Mouse (Mus musculus) fat pad, adult 2 months (tissue): Measurements from ENCODE around the gene Fads2.
A peak's percentile ranks its signal among the peaks of the same experiment; 100 is the strongest.

ENCODE experiments used
- DNase-seq: peaks from one replicate; pipeline ENCODE4 v3.0.0-alpha.2; 2011; ENCODE audit warnings: low read depth, low spot score; ENCODE audit errors: extremely low read depth

Fads2 gene

DNA sequence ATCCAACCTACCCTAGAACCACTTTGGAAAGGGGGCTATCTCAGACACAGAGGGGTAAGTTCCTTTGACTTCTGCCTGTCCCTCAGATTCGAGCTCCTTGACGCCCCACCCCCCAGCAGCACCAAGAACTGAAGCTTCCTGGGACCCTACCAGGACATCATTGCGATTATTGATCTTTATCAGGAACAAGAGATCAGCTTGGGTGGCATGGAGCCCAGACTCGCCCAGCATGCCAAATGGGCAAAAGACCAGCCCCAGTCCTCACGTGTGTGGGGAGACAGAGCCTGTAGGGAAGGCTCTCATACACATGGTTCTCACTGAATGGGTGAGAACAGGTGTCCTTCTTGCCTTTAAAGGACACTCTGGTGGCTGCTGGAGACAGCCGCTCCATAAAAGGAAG lies 2.7 kb upstream of the Fads2 start:
- no peak for DNase-seq

DNA sequence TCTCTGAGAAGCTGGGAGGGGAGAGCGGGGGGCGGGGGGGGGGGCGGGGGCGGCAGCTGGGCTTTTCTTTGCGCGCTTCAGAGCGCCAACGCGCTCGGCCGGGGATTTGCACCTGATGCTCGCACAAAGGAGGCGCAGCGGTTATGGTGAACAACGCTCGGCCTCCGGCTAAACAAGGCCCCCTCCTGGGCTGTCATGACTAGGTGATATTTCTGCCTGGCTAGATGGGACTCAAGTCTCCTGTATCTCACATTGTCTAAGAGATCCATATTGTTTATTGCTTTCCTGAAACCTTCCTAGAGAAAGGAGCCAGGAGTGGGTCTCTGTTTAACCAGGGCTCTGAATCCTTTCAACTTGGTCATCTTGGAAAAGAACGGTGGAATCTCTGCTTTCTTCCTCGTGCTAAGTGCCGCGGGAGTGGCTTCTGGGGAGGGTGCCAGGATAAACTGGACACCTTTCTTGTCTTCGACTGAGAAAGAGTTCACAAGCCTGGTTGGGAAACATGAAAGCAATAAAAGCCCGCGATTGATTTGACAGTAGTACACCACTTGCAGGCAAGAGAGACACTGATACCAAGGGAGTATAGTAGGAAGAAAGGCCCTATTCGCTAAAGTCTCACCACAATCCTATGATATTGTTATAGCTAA lies 631 bp upstream of the Fads2 start:
- peak; percentile 71 for DNase-seq

DNA sequence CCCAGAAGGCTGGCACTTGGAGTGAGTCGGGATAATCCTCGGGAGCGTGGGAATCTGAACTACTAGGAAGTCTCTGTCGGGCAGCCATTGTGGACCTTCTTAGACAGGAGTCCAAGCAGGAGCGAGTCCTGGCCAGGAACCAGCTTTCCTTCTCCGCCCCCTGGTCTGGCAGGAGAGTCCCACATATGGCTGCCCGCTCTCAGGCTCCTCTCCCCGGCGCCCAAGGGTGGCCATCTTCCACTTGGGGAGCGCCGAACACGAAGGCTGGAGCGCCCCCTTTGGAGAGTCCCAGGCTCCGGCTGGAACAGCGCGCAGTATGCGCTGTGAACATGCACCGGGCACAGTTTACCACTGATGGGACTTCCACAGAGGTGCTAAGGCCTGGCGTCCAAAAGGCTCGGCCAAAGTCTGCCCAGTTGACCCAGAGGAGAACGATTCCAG lies 895 bp downstream of the Fads2 start:
- no peak for DNase-seq

DNA sequence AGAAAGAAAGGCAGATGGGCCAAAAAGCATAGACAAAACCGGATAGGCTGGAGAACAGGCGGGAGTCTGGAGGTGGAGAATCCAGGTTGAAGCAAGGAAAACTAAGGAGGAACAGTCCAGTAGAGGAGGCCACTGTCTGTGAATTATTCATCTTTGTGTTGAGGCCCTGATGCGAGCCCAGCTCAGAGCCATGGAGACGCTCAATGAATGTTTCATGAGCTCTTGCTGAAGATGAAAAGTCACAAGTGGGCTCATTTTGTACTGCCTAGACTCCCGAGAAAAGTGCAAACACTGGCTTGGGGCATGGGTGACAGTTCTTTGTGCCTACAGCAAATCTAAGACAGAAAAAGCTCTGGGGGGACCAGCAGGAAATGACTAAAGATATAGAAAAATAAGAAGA lies 3.7 kb downstream of the Fads2 start:
- DNase-seq, result no peak

DNA sequence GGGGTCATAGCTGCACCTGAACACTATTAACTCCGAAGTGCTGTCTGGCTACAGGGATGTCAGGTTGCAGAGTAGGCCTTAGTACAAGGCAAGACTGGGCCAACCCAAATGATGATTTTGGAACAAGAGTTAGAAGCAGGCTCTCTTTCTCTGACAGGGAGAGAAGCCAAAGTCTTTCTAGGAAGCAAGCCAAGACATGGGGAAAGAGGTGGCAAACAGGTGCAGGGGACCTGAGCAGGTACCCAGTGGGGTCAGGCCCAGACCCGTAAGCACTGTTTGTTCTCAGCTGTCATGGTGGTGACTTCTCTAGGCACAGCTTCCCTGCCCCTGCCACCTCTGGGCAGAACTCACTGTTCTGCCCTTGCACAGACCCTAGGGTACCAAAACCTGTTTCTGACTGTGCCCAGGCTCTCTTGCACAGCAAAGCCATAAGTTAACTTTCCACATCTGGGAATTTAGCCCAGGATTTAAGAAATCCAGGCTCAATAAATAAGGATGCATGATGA lies 5.1 kb downstream of the Fads2 start:
- DNase-seq, result peak; percentile 98

DNA sequence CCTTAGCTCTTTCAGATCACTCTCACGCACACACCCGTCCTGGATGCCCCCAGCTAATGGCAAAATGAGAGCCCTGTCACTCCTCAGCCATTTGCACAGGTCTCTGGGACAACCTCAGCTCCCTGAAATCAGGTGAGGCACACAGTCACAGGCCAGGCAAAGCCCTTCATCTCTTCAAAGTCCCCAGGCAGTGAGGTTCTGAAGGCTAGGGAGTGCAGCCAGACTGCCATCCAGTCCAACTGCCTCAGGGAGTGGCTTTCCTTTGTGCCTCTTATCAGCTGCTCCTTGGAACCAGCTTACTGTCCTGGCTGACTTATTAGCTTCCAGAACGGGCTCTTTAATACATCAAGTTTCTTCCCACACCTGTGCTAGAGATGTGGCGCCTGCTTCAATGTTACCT lies 6.9 kb downstream of the Fads2 start:
- no peak for DNase-seq

DNA sequence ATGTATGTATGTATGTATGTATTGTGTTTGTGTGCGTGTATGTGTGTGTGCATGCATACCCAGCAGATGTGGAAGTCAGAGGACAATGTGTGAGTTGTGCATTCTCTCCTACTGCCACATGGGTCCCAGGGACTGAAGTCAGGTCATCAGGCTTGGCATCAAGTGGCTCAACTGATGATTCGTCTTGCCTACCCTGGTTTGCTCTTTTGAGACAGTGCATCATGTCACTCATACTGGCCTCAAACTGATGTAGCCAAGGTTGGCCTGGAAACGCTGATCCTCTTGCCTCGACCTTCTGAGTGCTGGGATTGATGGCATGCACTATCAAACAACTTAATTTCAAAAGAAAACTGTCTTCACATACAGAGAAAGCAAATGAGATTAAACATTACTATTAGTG lies 7.7 kb downstream of the Fads2 start:
- DNase-seq, result no peak

DNA sequence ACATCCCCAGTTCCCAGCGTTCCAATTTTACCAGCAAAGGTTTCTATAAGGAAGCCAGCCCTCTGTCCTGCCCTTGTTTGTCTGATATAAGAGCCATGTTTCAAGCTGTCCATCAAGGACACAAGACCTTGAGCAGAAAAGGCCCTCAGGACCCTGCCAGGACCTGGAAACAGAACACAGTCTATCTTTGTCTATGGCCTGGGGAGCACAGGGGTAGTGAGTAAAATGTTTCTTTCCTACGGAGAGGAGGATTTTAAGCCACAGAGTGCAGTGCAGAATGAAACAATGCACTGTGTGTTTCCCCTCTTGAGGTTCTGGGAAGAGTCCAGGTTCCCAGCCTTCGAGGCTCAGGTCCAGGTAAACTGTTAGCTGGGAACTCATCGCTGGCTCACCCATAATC lies 14.6 kb downstream of the Fads2 start:
- DNase-seq, result no peak

DNA sequence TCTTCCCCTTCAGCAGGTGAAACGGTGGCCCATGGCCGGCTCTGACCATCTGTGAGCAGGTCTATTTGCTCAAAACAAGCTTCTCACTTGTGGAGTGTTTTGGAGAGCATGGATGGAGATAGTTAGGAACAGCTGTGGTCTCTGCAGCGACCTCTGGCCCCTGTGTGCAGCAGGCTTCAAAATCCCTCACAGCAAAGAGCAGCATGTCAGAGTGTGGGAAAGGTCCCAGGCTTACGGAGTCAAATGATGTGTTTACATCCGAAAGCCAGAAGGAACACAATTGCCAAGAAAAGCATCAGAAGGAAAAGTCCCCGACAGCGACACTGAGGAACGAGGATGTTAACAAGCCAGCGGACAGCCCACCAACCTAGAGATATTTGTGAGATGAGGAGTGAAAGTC lies 16.1 kb downstream of the Fads2 start:
- DNase-seq, result no peak

DNA sequence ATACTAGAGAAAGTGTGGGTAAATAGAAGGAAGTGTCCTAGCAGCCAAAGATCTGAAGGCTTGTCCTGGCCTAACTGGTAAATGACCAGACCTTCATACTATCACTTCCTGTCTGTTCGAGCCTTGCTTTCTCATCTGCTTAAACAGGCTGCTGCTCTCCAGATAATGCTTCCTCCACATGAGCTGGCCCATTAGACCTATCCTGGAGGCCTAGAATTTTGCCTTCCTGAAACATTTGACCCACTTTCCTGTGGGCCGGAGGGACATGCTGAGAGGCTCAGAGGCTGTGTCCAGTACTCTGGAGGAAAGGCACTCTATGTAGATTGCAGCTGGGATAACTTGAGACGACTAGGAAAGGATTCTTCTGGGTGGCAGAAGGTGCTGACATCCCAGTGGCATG lies 19.4 kb downstream of the Fads2 start:
- no peak for DNase-seq

DNA sequence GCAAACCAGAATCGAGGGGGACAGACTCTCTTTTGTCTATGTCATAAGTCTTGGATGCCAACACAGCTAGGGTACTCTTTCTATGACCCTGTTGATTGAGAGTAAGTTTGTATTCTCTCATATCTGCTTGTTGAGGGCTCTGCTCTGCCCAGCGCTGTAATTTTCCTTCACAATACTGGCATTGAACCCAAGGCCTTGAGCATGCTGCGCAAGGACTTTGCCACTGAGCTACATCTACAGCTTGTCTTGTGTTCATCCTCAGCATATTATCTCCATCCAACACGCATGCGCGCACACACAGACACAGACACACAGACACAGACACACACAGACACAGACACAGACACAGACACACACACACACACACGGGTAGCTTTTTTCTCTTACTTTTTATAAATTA lies 21.2 kb downstream of the Fads2 start:
- DNase-seq, result no peak

DNA sequence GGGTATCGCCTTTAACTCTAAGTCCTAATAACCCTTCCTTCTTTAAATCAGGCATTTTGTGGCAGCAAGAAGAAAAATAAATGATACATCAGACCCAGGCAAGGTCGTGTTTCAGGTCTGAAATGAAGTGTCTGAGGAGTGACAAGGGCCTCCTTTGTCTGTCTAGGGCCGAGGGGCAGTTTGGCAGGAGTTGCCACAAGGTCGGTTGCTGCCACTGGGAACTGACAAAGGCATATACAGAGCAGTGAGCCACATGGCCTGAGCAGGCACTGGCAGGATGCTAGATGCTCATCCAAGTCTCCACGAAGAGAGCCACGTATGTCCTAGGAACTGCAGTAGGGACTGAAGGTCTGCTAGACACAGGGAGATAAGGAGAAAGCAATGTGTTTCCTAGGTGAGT lies 23.2 kb downstream of the Fads2 start:
- DNase-seq, result no peak

DNA sequence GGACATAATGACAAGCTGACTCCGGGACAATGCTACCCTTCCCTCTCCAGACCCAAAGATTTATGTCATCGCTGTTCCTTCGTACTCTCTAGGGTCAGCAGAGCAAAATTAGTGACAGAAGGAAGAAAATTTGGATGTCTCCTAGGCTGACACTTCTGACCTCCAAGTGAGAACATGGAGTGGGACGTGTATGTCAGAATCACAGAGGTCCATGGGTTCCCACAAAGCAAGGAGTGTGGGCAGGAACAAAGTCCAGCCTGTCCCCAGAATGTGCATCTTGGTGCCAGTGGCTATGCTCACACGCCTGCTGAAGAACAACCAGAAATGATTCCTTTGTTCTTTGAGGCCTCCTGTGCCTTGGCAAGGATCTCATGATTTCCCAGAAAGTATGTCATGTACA lies 28.4 kb downstream of the Fads2 start:
- no peak for DNase-seq

DNA sequence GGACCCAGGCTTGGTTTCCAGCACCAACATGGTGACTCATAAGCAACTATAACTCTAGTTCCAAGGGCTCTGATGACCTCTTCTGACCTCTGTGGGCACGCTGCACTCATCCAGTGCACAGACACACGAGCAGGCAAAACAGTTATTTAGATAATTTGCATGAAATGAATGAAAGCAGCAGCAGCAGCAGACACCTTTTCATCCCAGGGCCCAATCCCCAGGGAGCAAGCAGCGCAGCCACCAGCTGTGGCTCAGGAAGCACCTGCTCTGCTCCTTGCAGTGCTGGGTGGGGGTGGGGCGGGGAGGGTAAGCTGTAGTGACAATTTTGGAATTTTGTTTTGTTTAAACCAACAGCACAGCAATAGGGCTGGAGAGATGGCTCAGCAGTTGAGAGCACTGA lies 29.7 kb downstream of the Fads2 start:
- no peak for DNase-seq

DNA sequence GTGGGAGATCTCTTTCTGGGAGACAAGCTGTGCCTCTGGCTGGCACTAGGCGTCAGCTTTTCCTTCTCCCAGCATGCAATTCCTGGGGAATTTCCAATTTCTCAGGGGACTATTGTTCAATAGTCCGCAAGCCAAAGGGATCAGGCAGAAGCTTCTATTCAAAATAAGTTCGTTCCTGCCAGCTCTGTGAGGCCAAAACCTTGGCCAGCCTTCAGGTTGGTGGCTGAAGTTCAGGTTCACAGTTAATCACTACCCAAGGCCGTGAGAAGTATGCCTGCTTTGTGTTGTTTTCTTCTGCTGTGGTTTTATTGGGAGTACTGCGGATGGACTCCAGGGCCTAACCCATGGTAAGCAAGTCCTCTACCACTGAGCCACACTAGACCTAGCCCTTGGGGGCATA lies 30.4 kb downstream of the Fads2 start:
- peak; percentile 81 for DNase-seq

DNA sequence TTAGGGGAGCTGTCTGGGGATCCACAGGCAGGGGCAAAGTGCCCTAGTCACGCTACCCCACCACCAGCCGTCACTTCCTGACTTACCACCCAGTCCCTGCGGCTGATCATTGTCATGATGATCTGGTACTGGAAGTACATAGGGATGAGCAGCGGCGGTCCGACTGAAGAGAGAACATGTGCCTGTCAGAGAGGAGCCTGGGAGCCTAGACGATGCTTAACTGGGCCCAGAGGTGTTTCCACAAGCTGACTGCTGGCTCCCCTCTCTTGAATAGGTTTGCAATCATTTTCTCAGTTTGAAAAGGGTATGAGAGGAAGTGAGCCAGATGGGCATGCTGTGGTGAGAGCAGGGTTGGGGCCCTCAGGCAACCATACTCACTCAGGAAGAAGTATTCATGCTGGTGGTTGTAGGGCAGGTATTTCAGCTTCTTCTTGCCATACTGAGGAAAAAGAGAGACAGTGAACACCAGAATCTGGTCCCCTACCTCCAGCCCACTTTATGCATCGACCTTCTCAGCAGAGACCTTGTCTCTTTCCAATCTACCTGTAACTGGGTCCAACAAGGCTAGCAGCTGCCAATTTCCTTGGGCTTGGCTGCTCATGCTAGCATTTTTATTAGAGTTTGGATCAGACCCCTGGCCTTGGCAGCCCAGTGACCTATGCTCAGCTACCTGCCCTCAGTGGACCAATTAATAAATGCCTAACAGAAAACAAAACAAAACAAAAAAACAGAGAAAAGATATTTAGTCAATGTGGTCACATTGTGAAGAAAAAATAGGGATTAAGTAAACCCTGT lies 31.2 kb downstream of the Fads2 start:
- DNase-seq, result no peak

DNA sequence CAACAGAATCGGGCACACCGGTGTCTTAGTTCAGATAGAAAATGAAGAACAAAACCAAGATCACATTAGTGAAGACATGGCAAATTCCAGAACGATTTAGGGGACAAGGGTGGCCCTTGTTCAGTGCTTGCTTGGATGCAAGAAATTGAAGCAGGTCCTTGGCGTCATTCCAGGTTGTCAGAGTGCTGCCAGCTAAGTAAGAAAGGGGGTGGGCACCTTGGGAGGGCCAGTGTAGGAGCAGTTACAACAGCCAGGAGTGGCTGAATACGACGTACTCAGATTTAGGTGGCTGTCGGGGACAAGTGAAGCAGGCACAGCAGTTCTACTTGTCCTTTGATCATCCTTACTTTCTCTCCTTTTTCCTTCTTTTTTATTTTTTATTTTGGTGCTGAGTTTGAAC lies 33.8 kb downstream of the Fads2 start:
- no peak for DNase-seq

DNA sequence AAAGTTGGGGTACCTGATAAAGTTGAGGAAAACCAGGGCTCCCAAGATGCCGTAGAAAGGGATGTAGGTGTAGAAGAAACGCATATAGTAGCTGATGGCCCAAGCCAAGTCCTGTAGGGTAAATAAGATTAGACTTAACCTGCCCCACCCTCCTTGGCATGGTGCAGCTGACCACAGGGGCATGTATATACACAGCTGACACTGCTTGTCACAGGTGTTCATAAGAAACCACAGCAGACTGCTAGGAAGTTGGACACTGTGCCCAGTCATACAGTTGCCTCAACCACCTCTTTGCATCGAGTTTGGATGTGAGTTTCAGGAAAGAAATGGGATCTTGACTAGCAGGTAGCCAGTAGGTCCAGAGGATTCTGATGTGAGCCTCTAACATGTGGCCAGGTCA lies 35.0 kb downstream of the Fads2 start:
- no peak for DNase-seq

DNA sequence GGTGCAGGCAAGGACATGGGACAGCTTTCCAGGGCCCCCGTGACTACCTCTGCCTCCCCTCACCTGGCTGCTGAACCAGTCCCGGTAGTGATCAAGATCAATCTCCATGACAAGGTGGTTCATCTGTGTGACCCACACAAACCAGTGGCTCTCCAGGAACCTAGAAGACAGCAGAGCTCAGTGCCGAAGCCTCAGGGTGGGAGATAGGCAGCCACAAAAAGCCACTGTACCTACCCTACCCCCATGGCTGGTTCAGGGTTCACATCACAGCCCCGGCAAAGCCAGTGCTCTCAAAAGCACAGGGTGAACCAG lies 35.4 kb downstream of the Fads2 start:
- DNase-seq, result no peak

DNA sequence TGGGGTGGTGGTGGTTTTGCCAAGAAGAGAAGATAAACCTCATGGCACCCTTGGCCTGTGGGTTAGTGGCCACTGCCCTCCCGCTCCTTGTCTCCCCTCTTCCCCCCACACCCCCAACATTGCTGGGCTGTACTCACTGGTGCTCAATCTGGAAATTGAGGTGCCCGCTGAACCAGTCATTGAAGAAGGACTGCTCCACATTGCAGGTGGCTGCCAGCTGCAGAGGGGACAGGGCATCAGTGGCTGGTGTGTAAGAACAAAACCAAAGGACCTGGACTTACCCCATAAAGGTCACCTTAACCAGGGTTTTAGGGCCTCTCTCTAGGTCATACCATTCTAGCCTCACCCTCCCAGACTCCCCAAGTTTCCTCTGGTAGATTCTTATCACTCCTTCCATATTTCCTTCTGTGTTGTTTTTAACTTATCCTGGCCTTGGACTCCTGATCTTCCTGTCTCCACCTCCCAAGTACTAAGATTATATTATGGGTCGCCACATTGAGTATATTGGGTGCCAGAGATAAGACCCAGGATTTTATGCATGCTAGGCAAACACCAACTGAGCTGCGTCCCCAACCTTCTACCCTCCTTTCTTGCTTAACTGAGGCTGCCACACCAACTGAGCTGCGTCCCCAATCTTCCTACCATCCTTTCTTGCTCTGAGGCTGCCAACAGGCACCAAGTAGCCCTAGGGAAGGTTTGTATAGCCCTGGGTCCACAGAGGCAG lies 35.9 kb downstream of the Fads2 start:
- DNase-seq, result no peak

DNA sequence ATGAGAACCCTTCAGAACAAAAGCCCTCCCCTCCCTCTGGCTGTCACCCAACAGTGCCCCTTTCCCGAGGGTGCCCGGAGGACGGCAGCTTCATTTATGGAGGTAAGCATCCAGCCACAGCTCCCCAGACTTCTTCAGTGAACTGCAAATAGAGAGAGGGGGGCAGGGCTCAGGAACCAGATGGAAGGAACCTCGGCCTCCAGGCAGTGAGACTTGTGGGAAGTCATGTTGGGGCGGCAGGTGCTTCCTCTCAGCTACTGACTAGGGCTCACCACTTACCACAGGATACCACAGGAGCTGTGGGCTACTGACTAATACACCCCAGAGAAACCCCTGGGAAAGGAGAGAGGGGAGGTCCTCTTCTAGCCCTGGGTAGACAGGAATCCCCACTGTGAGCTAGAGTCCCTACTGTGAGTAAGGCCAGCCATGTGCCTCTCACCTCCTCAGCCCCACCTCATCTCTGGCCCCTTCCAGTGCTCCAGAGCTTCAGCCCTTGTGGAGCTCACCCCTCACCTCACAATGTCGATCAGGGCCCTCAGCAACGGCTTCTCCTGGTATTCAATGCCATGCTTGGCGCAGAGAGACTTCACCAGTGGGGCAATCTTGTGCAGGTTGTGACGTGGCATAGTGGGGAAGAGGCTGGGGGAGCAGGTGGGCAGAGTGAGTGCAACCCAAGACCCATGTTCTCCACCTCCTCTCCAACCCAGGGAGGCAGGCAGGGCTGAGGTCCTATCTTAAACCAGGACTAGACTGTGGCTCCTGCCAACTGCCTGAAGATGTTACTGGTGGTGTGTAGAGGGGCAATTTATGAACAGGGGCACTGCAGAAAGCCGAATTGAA lies 37.2 kb downstream of the Fads2 start:
- no peak for DNase-seq
